Mouse (Mus musculus) Patski (cell line): Measurements from ENCODE around the gene F830045P16Rik. TPM values are rescaled to one million over a fixed set of nuclear protein-coding genes. Genes with fewer than 3 reads are reported as not detected.

Experiments used
- ATAC-seq: fragments of 100-300 bp; one replicate; pipeline ENCODE4 v1.8.0; 2021
- CTCF ChIA-PET: fragments of 350-600 bp; sonication (Branson Sonifier 250); formaldehyde crosslinking; loops from one replicate; lab custom pipeline; 2022; ENCODE audit warnings: inconsistent platforms; lab: Charles Lee
- POLR2A ChIA-PET: fragments of 350-600 bp; sonication (Branson Sonifier 250); formaldehyde crosslinking; loops from one replicate; lab custom pipeline; 2022; ENCODE audit warnings: antibody characterized with exemption, inconsistent platforms; lab: Charles Lee
- DNase-seq: peaks from one replicate; pipeline ENCODE4 v3.0.0-alpha.2; 2011; ENCODE audit warnings: low read depth, low spot score
- H3K27me3 ChIP-seq: fragments of 371-371 bp; one replicate; pipeline ENCODE4 v1.5.1; 2021
- CTCF ChIP-seq: fragments of 100-300 bp; IDR thresholded peaks from one replicate; pipeline ENCODE4 v1.5.1; 2021
- in situ Hi-C: fragments of 300-500 bp; cut with MboI; formaldehyde crosslinking; loops from 3 replicates; pipeline ENCODE4 v1.11.1; 2018; ENCODE audit warnings: low pct_unique_long_range_greater_than_20kb, mixed read lengths
- polyA plus RNA-seq: library from polyadenylated mRNA; unstranded; gene quantifications from one replicate; pipeline ENCODE4 v1.2.3, GENCODE M21; 2021

Gene F830045P16Rik
- polyA plus RNA-seq, 1 experiment from 2014 or later: not detected

- peaks cover 10% of the 10 kb centered on the region for H3K27me3 ChIP-seq
- in situ Hi-C loops: no loop called here
- POLR2A ChIA-PET: no interaction called here
- CTCF ChIA-PET: no interaction called here
- ATAC-seq (no peak), DNase-seq (no peak)
- TF ChIP-seq CTCF: no peak
These were observed 33.2 kb upstream of the F830045P16Rik start for GRCm38 (mm10) chr2:129569556-129569955.

- no peak for DNase-seq
- no peak for TF ChIP-seq CTCF
- H3K27me3 ChIP-seq: peaks cover 10% of the 10 kb centered on the region
- in situ Hi-C loops: no loop called here
- CTCF ChIA-PET: no interaction called here
- POLR2A ChIA-PET: no interaction called here
- no peak for ATAC-seq
These were observed 32.7 kb upstream of the F830045P16Rik start for GRCm38 (mm10) chr2:129569120-129569519.

GRCm38 (mm10) chr2:129563944-129564709 lies 27.7 kb upstream of the F830045P16Rik start:
- no peak for TF ChIP-seq CTCF
- H3K27me3 ChIP-seq: peaks cover 2% of the 10 kb centered on the region
- ATAC-seq: no peak
- ChIA-PET POLR2A (no interaction called here), CTCF (no interaction called here)
- DNase-seq: no peak
- in situ Hi-C loops: no loop called here

DNA sequence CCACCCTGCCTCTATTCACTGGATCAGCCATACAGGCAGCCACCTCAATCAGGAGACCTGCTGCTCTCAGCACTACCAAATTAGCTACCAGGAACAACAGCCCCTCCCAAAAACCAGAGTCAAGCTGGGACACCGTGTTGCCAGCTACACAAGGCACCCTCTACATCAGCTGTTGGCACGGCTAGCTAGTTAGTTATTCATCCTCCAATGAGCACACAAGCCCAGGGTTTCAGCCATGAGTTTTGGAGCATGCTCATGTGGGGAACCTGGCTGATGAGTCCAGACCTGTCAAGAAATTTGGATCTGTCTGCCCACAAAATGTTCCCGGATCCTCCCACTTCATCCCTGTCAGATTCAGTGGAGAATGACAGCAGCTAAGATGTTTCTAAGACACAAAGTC lies 25.4 kb upstream of the F830045P16Rik start:
- DNase-seq: no peak
- ChIA-PET POLR2A (no interaction called here), CTCF (no interaction called here)
- in situ Hi-C loops: no loop called here
- no peak for TF ChIP-seq CTCF
- ATAC-seq: no peak
- H3K27me3 ChIP-seq: no peaks in the 10 kb centered on the region

DNA sequence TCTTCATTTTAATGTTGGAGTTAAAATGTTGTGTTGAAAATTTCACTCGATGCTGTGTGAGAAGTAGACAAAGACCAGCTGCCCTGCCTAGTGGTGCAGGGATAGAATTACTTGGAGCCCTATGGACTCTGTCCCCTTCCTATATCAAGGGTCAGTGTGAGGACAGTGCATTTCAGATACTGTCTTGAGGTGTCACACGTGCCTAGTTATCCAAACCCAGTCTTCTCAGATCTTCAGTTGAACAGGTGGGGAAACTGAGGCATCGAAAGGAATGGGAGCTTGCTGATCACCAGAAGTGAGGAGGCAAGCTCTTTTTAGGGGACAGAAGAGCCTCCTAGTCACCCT lies 22.4 kb upstream of the F830045P16Rik start:
- CTCF ChIA-PET: interaction anchor here (1.3 kb wide), 1 partner anchor 18 kb away, joined by 3 read pairs; no protein-coding TSS in a partner anchor
- H3K27me3 ChIP-seq: no peaks in the 10 kb centered on the region
- no peak for DNase-seq
- POLR2A ChIA-PET: no interaction called here
- ATAC-seq: no peak
- in situ Hi-C loops: no loop called here
- no peak for TF ChIP-seq CTCF

- no peaks in the 10 kb centered on the region for H3K27me3 ChIP-seq
- ChIA-PET POLR2A (no interaction called here), CTCF (interaction anchor here (1.0 to 1.3 kb wide), 2 partner anchors 18 to 19 kb away, joined by 3 read pairs; no protein-coding TSS in a partner anchor)
- in situ Hi-C loops: no loop called here
- ATAC-seq (no peak), DNase-seq (no peak)
- TF ChIP-seq CTCF: no peak
These were observed 21.8 kb upstream of the F830045P16Rik start for GRCm38 (mm10) chr2:129558008-129558874.

DNA sequence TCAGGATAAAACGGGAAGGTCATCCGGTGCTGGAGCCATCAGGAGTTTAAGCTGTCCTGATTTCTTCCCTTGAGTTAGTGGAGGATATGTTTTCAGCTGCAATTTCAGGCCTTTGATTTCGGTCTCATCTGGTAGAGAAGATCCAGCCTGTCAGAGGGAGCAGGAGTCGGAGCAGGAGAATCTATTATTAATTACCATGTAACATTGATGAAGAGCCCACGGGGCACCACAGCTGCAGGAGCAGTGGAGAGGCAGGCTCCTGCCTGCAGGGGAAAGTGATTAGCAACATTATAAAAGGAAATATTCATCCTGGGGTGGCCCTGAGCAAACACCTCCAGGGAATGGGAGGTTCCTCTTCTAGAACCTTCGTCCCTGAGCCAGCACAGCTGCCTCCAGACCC lies 19.7 kb upstream of the F830045P16Rik start:
- POLR2A ChIA-PET: no interaction called here
- in situ Hi-C loops: no loop called here
- DNase-seq: no peak
- TF ChIP-seq CTCF: no peak
- ATAC-seq: no peak
- CTCF ChIA-PET: interaction anchor here (1.6 kb wide), 1 partner anchor 13 kb away, joined by 3 read pairs; no protein-coding TSS in a partner anchor
- no peaks in the 10 kb centered on the region for H3K27me3 ChIP-seq

DNA sequence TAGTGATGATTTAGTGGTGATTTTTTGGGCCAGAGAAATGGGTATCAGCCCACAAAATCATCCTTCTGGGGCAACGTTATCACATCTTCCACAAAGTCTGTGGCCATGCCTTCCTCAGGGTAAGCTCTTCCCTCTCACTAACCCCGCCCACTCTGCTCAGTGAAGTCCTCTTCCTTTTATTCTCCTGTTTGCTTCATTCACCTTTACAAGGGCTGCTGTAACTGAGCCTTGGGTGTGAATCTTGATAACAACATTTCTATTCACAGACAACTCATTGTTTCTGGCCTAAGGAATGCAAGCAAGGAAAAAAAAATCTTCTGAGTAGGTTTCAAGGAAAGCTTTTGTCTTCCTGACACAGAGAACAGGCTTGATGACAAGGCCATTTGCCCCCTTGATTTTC lies 14.4 kb upstream of the F830045P16Rik start:
- TF ChIP-seq CTCF: no peak
- ChIA-PET POLR2A (no interaction called here), CTCF (no interaction called here)
- no peak for ATAC-seq
- no peaks in the 10 kb centered on the region for H3K27me3 ChIP-seq
- DNase-seq: no peak
- in situ Hi-C loops: no loop called here

DNA sequence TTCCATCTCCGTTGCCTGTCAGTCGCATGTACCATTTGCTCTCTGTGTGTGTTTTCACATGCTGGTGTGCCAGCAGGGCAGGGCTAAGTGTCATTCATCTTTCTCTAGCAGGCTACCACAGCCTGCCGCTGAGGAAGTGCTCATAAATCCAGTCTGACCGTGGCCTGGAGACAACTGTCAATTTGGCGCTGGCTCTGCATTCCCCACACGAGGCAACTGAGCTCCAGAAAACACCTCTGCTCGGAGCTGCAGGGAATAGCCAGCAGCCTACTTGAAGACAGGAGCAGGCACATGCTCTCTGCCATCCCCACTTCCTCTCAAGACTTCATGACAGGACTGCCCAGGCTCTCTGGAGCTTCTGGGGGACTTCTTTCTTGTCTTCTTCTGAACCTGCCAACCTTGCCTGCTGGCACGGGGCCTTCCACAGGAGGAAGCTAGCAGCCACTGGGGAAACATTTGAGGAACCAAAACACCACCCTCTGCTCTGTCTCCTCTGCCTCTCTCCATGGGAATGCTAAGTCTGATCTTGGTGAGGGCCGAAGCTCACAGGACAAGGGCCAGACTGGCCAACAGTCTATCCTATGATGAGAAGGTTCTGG lies 13.2 kb upstream of the F830045P16Rik start:
- no peak for DNase-seq
- POLR2A ChIA-PET: no interaction called here
- no peak for TF ChIP-seq CTCF
- no peak for ATAC-seq
- CTCF ChIA-PET: no interaction called here
- no peaks in the 10 kb centered on the region for H3K27me3 ChIP-seq
- in situ Hi-C loops: no loop called here

GRCm38 (mm10) chr2:129546772-129547171 lies 10.4 kb upstream of the F830045P16Rik start:
- ChIA-PET CTCF (no interaction called here), POLR2A (no interaction called here)
- DNase-seq (no peak), ATAC-seq (no peak)
- no peaks in the 10 kb centered on the region for H3K27me3 ChIP-seq
- in situ Hi-C loops: no loop called here
- TF ChIP-seq CTCF: no peak

DNA sequence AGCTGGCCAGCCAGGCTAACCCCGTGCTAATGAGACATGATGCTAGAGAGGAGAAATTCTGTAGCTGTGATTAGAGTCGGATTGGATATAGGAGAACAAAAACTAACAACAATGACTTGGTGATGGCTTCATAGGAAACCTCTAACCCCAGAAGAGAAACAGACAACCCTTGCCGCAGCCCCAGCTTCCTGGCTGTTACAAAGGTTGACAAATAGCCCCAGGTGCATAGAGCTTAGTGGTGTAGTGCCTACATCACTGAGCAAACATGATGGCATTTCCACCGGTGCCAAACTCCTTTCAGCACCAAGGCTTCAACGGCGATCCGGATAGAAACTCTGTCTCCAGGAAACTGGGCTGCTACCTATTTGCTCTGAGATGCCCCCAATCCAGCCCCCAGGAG lies 9.2 kb upstream of the F830045P16Rik start:
- ChIA-PET CTCF (interaction anchor here (2.4 kb wide), 1 partner anchor 13 kb away, joined by 6 read pairs; no protein-coding TSS in a partner anchor), POLR2A (no interaction called here)
- no peaks in the 10 kb centered on the region for H3K27me3 ChIP-seq
- in situ Hi-C loops: no loop called here
- TF ChIP-seq CTCF: no peak
- DNase-seq (no peak), ATAC-seq (no peak)
